Mouse (Mus musculus): ENCODE measurements at regions not wholly inside any gene's neighbourhood (a gene's known extent, or its start where the extent isn't known, plus 50 kb on each side); places are given as distances from the start of the nearest gene placed in this dataset.
"Not testable (repeated sequence)": the region's sequence is repeated elsewhere in the genome, so short reads cannot be mapped to it uniquely, and the experiment has no call there.

DNA sequence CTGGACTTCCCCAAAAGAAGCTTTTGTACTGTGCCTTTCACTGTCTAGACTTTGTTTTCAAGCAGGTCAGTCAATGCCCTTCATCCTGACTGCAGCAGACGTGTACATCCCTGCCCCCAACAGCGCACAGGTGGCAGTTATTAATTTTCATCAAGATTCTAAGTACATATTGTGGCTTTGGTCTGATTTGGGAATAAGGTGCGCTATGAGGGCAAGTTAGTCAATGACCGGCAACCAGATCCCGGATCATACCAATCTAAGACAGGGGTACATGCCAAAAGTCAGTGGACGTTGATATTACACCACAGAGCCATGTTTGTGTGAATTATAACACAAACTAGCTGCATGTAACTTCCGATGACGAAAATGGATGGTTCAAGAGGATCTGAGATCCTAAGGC, 144.7 kb upstream of the Krtap11-1 start:
- TF ChIP-seq HCFC1 (IDR thresholded peaks at IDR 0.05; ENCODE audit: low read depth, low read length); EP300 (IDR thresholded peaks at IDR 0.05; ENCODE audit: low read length); ZKSCAN1 (IDR thresholded peaks at IDR 0.05; ENCODE audit: borderline replicate concordance, low read depth, low read length); CTCF (conservative IDR thresholded peaks at IDR 0.05 in 1 of 2, IDR thresholded peaks at IDR 0.05 in 1 of 2; ENCODE audit: low read depth in 2 of 2, low read length in 2 of 2); POLR2A (IDR thresholded peaks at IDR 0.05; ENCODE audit: low read depth, low read length): not testable (repeated sequence)
